Mouse (Mus musculus): ENCODE measurements around the gene Frmd5.

- no peak for TF ChIP-seq POLR2A (IDR thresholded peaks at IDR 0.05; ENCODE audit: low read depth, low read length)
- TF ChIP-seq CTCF (IDR thresholded peaks at IDR 0.05; ENCODE audit: borderline replicate concordance, insufficient read depth, low read length) = no peak
Observed at GRCm38 (mm10) chr2:121660461-121661159, 146.3 kb downstream of the Frmd5 start.
